Mouse (Mus musculus) CH12.LX (cell line): ENCODE results near the gene Cd81. TPM values are rescaled to one million over a fixed set of nuclear protein-coding genes. Genes with fewer than 3 reads are reported as not detected.

Experiments
- DNase-seq: peaks from one replicate; pipeline ENCODE4 v3.0.0-alpha.2; 2013; ENCODE audit errors: extremely low read depth
- H3K27ac ChIP-seq: 2 replicates; pipeline ENCODE4 v1.5.1; 2012; ENCODE audit warnings: low read depth, mild to moderate bottlenecking, control low read depth, moderate library complexity; ENCODE audit not compliant: insufficient read depth
- H3K27me3 ChIP-seq: replicated peaks from 2 replicates; pipeline ENCODE3; 2012; ENCODE audit warnings: inconsistent platforms
- H3K36me3 ChIP-seq, 2 experiments: replicated peaks in 1 of 2; 2 replicates each; pipeline versions ENCODE3 to v1.6.1; 2012; ENCODE audit warnings: inconsistent platforms in 1 of 2, low read length in 1 of 2, mild to moderate bottlenecking in 1 of 2, mixed read lengths in 1 of 2, moderate library complexity in 1 of 2; ENCODE audit not compliant: control insufficient read depth in 1 of 2, insufficient read depth in 1 of 2
- H3K4me1 ChIP-seq, 2 experiments: 2 replicates each; pipeline ENCODE4 v1.6.1; 2012; ENCODE audit warnings: inconsistent platforms in 1 of 2, moderate library complexity in 1 of 2; ENCODE audit not compliant: insufficient read depth in 2 of 2, control insufficient read depth in 1 of 2
- H3K4me2 ChIP-seq: 2 replicates; pipeline ENCODE4 v1.6.1; 2012; ENCODE audit warnings: low read depth, mild to moderate bottlenecking, control low read depth; ENCODE audit not compliant: poor library complexity, insufficient read depth, severe bottlenecking
- H3K4me3 ChIP-seq, 3 experiments: fragments of 150-350 bp in 1 of 3; sonication (generic) in 1 of 3; replicated peaks in 1 of 3; 2 replicates each; pipeline versions ENCODE3 to v1.5.1; 2011 to 2012; ENCODE audit warnings: low read depth in 2 of 3, low read length in 2 of 3, mild to moderate bottlenecking in 2 of 3, moderate library complexity in 2 of 3, control low read depth in 1 of 3, improper control_type of control experiment in 1 of 3, inconsistent platforms in 1 of 3, mixed read lengths in 1 of 3; ENCODE audit not compliant: poor library complexity in 1 of 3
- H3K79me2 ChIP-seq: replicated peaks from 2 replicates; pipeline ENCODE4 v1.6.1; 2012; ENCODE audit warnings: mild to moderate bottlenecking, moderate library complexity; ENCODE audit not compliant: control insufficient read depth, poor library complexity, insufficient read depth, severe bottlenecking; ENCODE audit errors: extremely low read depth
- H3K9ac ChIP-seq: 2 replicates; pipeline ENCODE4 v1.6.1; 2012; ENCODE audit warnings: low read depth, mild to moderate bottlenecking, control low read depth, moderate library complexity; ENCODE audit not compliant: insufficient read depth
- H3K9me3 ChIP-seq: replicated peaks from 2 replicates; pipeline ENCODE3; 2012; ENCODE audit warnings: low read length, inconsistent platforms, mixed read lengths
- BHLHE40 ChIP-seq: IDR thresholded peaks from 2 replicates; pipeline ENCODE4 v1.6.1; 2011; ENCODE audit warnings: mild to moderate bottlenecking, low read depth, low read length, improper control_type of control experiment
- CHD1 ChIP-seq: IDR thresholded peaks from 2 replicates; pipeline ENCODE4 v1.6.1; 2012; ENCODE audit warnings: low read depth, low read length, improper control_type of control experiment, inconsistent platforms
- CTCF ChIP-seq, 2 experiments: IDR thresholded peaks in 1 of 2; conservative IDR thresholded peaks in 1 of 2; 2 replicates each; pipeline ENCODE4 v1.5.1; 2011 to 2012; ENCODE audit warnings: low read depth in 2 of 2, low read length in 2 of 2, improper control_type of control experiment in 1 of 2, inconsistent platforms in 1 of 2, mild to moderate bottlenecking in 1 of 2, moderate library complexity in 1 of 2
- E2F4 ChIP-seq: IDR thresholded peaks from 2 replicates; pipeline ENCODE4 v1.6.1; 2011; ENCODE audit warnings: low read depth, low read length, improper control_type of control experiment; ENCODE audit not compliant: insufficient replicate concordance
- ELF1 ChIP-seq: IDR thresholded peaks from 2 replicates; pipeline ENCODE4 v1.6.1; 2014; ENCODE audit warnings: low read depth, mild to moderate bottlenecking, inconsistent platforms, low read length, improper control_type of control experiment
- ETS1 ChIP-seq: conservative IDR thresholded peaks from 2 replicates; pipeline ENCODE4 v1.6.1; 2012; ENCODE audit warnings: low read depth, mild to moderate bottlenecking, inconsistent platforms, low read length, improper control_type of control experiment, moderate library complexity
- IRF4 ChIP-seq: IDR thresholded peaks from 2 replicates; pipeline ENCODE4 v1.6.1; 2014; ENCODE audit warnings: low read depth, mild to moderate bottlenecking, inconsistent platforms, low read length, improper control_type of control experiment
- JUN ChIP-seq: IDR thresholded peaks from 2 replicates; pipeline ENCODE4 v1.6.1; 2011; ENCODE audit warnings: low read depth, mild to moderate bottlenecking, low read length, improper control_type of control experiment, moderate library complexity; ENCODE audit not compliant: insufficient read depth
- JUND ChIP-seq: conservative IDR thresholded peaks from 2 replicates; pipeline ENCODE4 v1.6.1; 2011; ENCODE audit warnings: low read depth, low read length, improper control_type of control experiment
- MAFK ChIP-seq: IDR thresholded peaks from 2 replicates; pipeline ENCODE4 v1.6.1; 2011; ENCODE audit warnings: low read length, improper control_type of control experiment; ENCODE audit not compliant: insufficient replicate concordance
- MEF2A ChIP-seq: IDR thresholded peaks from 2 replicates; pipeline ENCODE4 v1.6.1; 2014; ENCODE audit warnings: low read depth, mild to moderate bottlenecking, inconsistent platforms, low read length, improper control_type of control experiment, borderline replicate concordance
- MXI1 ChIP-seq: IDR thresholded peaks from 2 replicates; pipeline ENCODE4 v1.6.1; 2011; ENCODE audit warnings: mild to moderate bottlenecking, low read depth, low read length, improper control_type of control experiment
- MYC ChIP-seq: IDR thresholded peaks from 2 replicates; pipeline ENCODE4 v1.6.1; 2011; ENCODE audit warnings: low read depth, mild to moderate bottlenecking, improper control_type of control experiment, low read length
- NRF1 ChIP-seq: IDR thresholded peaks from 2 replicates; pipeline ENCODE4 v1.6.1; 2014; ENCODE audit warnings: low read depth, mild to moderate bottlenecking, inconsistent platforms, low read length, improper control_type of control experiment, moderate library complexity
- PAX5 ChIP-seq: IDR thresholded peaks from 2 replicates; pipeline ENCODE4 v1.6.1; 2012; ENCODE audit warnings: low read length, inconsistent platforms, mixed read lengths
- RCOR1 ChIP-seq: conservative IDR thresholded peaks from 2 replicates; pipeline ENCODE4 v1.6.1; 2012; ENCODE audit warnings: low read depth, mild to moderate bottlenecking, inconsistent platforms, low read length, improper control_type of control experiment
- USF1 ChIP-seq: IDR thresholded peaks from 2 replicates; pipeline ENCODE4 v1.6.1; 2014; ENCODE audit warnings: low read depth, mild to moderate bottlenecking, inconsistent platforms, low read length, improper control_type of control experiment
- ZC3H11A ChIP-seq: IDR thresholded peaks from 2 replicates; pipeline ENCODE4 v1.6.1; 2012; ENCODE audit warnings: low read depth, mild to moderate bottlenecking, inconsistent platforms, low read length, improper control_type of control experiment
- ZNF384 ChIP-seq: IDR thresholded peaks from 2 replicates; pipeline ENCODE4 v1.6.1; 2012; ENCODE audit warnings: low read depth, low read length, improper control_type of control experiment, inconsistent platforms
- dilution Hi-C: fragments of 300-500 bp; cut with MboI; formaldehyde crosslinking; loops from 2 replicates; pipeline ENCODE4 v1.14.3; 2020; ENCODE audit warnings: low sequenced_read_pairs; ENCODE audit not compliant: extremely low pct_unique_long_range_greater_than_20kb, extremely low pct_ligation_motif_present
- in situ Hi-C: fragments of 300-500 bp; cut with MboI; formaldehyde crosslinking; loops from 3 replicates; pipeline ENCODE4 v1.14.3; 2019; ENCODE audit warnings: low sequenced_read_pairs, low pct_ligation_motif_present, low pct_unique_long_range_greater_than_20kb, mixed read lengths
- polyA plus RNA-seq: library from polyadenylated mRNA; unstranded; fragments of >175 nt; gene quantifications from 2 replicates; pipeline ENCODE4 v1.2.1, GENCODE M21; 2012; ENCODE audit warnings: low read depth; ENCODE audit not compliant: insufficient read length
- total RNA-seq, 2 experiments: library from RNA; depleted of rRNA; stranded (reverse); fragments of 300-350 nt in 1 of 2; fragments of >200 nt in 1 of 2; gene quantifications; 2 replicates each; pipeline ENCODE4 v1.2.3; 2012 to 2014

The Cd81 gene
- total and polyA plus RNA-seq, 3 experiments: 318 to 352 (median 327) TPM

GRCm38 (mm10) chr7:143036787-143037186 is 15.8 kb upstream of the Cd81 start (continued):
- TF ChIP-seq USF1 (no peak), NRF1 (no peak), JUN (no peak), ZNF384 (no peak), ZC3H11A (no peak), BHLHE40 (no peak; the same call in 1 of the 2 replicates), PAX5 (no peak), CHD1 (no peak), RCOR1 (no peak), ELF1 (no peak), E2F4 (no peak), IRF4 (0 out of 2 replicates have a peak, but pooled peaks have one; percentile 23), MYC (peak; percentile 53; the same call in 1 of the 2 replicates), MXI1 (peak; percentile 57; the same call in 1 of the 2 replicates), MEF2A (no peak), CTCF (conservative IDR thresholded peaks at IDR 0.05 in 1 of 2, IDR thresholded peaks at IDR 0.05 in 1 of 2; ENCODE audit: low read depth in 2 of 2, low read length in 2 of 2) (no peak), JUND (no peak)
- TF ChIP-seq, all 38 proteins: peak for 5

GRCm38 (mm10) chr7:143037306-143037705 is 15.2 kb upstream of the Cd81 start:
- peak overlapping the region; percentile 83 for H3K27ac ChIP-seq
- TF ChIP-seq ZNF384 (0 out of 2 replicates have a peak, but pooled peaks have one; percentile 51), RCOR1 (no peak), MAFK (peak; percentile 43; the same call in 1 of the 2 replicates), ETS1 (0 out of 2 replicates have a peak, but pooled peaks have one; percentile 14)
- TF ChIP-seq, all 38 proteins: peak for 3
- Histone ChIP-seq H3K9ac (peak overlapping the region; percentile 18; the same call in 1 of the 2 replicates), H3K4me3 (peak overlapping the region in 1 of 3 experiments; percentile 4), H3K79me2 (no peaks in the 10 kb centered on the region), H3K27me3 (no peaks in the 10 kb centered on the region), H3K4me1 (peaks cover 35 to 62% of the 10 kb centered on the region in 2 experiments), H3K9me3 (no peaks in the 10 kb centered on the region), H3K36me3 (peaks cover 0 to 8% of the 10 kb centered on the region in 2 experiments), H3K4me2 (peak overlapping the region; percentile 1; the same call in 1 of the 2 replicates)
- dilution Hi-C loops (no loop called here), in situ Hi-C loops (no loop called here)
- no peak for DNase-seq
